Mouse (Mus musculus) adrenal gland (tissue): ENCODE data around the gene Mrpl21.

Source experiments
- intact Hi-C: fragments of 180-260 bp; cut with DNase I; formaldehyde crosslinking; loops from one replicate; pipeline ENCODE4 v1.15.1; 2025

The Mrpl21 gene

DNA sequence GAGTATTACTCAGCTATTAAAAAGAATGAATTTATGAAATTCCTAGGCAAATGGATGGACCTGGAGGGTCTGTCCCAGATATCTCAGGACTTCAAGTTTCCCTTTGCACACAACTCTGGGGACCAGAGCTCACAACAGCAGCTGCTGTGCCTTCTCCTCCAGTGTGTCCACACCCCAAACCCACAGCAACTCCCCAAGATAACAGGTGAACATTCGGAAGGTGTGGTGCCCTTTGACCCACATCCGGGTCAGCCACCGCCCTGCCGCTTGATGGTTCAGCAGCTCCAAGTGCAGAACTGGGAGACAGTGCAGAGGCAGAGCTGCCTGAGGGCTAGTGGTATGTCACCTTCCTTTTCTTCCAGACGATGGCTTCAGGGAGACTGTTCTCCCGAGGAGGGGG is 12.5 kb downstream of the Mrpl21 start:
- intact Hi-C loops = no loop called here

DNA sequence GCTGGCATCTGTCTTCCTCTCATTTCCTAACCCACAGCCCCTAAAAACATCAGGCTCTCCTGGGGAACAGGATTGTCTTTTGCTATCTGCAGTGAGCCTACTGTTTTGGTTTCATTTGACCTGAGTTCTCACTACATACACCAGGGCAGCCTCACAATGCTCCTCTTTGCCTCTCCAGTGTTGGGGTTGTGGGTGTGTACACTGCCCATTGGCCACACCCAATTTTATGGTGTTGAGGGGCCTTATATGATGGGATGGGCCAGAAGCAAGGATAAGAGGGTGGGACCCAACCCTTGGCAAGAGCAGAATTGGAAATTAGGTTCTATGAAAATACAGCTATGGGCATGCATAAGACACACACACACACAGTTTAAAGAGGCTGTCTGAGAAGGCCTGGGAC is 14.3 kb downstream of the Mrpl21 start:
- intact Hi-C loops = no loop called here

DNA sequence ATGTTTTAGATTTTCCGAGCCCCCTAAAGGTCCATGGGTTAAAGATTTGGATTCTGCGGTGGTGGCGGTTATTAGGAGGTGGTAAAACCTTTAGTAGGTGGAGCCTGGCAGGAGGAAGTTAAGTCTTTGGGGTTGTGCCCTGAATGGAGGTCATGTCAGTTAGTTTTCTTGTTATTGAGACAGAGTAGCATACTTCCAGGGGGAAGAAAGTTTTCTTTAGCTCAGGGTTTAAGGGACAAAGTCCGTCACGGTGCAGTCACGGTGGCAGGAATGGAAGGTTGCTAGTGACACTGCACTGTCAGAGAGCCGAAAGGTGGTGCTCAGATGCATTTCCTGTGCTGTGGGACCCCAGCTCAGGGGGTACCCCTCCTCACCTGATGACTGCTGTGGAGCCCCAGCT is 15.1 kb downstream of the Mrpl21 start:
- intact Hi-C loops = no loop called here

DNA sequence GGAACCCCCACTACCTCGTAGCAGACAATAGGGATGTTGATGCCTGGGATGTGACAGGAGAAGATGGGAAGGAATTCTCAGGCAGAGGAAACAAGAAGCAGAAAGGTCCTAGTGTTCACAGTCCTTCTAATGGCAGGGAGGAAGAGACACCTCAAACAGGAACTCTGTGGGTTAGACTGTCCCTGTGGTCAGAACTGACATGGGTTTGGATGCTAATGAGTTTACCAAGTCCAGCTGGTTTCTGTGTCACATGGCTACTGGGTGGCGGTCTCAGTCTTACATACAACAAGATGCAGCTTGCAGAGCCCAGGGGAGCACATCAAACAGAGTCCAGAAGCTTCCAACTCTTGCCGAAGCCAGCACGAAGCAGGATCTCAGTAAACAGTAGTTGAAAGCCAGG is 21.3 kb downstream of the Mrpl21 start:
- intact Hi-C loops = no loop called here

DNA sequence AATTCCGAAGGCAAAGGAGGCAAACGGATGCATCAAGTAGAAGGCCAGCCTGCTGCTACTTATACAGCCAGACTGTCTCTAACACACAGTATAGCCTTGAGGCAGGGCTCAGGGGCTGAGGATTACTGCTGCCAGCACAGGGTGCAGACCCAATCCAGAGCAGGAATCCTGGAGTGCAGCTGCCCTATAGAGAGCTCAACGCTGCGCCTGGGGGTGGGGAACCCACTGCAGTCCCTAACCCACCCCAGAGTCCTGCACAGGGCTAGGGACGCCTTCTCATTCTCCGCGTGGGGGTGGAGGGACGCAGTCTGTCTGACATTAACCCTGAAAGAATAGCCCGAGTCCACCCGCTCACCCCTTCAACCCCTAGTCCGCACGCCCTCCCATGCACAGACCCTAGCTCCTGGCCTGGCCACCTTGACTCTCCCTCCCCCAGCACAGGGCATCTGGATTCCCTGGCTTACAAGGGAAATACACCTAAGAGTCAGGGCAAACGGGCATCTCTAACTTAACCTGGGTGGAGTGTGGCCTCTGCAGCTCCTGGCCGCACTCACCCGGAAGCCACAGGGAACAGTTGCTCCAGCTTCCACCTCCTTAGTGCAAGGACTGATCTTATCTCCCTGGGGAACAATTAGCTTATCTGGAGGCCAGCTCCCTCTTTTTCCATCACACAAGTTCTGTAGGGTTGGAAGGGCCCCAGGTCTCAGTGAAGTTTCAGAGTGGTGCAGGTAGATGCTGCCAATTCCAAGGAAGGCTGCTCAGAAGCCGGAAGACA is 24.7 kb downstream of the Mrpl21 start:
- intact Hi-C loops = no loop called here

DNA sequence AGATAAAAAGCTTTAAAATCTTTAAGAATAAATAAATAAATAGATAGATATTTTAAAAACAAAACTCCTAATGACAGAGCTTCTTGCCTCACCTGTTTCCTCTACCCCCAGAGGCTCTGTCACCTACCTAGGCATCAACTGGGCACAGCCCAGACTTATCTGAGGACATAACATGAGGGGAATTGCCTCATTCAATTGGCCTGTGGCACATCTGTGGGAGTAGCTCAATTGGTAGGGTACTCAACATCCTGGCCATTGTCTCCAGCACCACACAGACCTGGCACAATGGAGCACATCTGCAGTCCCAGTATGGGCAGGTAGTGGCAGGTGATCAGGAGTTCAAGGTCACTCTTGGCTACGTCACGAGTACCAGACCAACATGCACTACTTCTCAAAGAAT is 36.6 kb downstream of the Mrpl21 start:
- intact Hi-C loops = no loop called here

DNA sequence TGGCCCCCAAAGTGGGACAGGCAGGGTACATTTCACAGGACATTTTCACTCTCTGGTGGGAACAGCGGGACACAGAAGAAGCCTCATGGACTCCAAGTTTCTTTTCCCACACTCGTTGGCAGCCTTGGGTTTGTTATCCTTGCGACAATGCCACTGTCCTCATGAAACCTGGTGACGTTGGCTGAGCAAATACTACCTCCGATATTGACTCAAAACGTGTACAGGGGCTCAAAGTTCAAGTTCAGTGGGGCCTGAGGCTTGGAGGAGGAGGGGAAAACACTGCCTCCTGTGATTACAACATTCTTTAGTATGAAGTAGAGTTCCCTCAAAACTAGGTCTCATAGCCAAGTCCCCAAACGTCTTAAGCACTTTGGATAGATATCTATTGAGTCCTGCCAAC is 37.4 kb downstream of the Mrpl21 start:
- intact Hi-C loops = loop anchor here (5.0 kb wide), 1 partner anchor 67 kb away; the partner anchor contains the start of gene Tesmin

DNA sequence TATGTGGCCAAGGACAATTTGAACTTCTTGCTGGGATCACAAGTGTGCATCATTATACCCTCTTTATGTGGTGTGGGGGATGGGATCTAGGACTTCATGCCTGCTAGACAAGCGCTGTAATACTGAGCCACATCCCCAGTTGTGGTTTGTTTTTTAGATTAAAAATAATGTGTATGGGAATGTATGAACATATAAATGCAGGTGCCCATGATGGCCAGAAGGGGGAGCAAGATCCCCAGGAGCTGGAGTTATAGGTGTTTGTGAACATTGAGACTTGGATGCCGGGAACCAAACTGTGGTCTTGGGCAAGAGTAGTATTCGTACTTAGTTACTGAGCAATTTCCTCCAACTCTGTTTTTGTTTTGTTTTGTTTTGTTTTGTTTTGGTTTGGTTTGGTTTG is 38.1 kb downstream of the Mrpl21 start:
- intact Hi-C loops = loop anchor here (5.0 kb wide), 1 partner anchor 66 kb away; the partner anchor contains the start of gene Tesmin

DNA sequence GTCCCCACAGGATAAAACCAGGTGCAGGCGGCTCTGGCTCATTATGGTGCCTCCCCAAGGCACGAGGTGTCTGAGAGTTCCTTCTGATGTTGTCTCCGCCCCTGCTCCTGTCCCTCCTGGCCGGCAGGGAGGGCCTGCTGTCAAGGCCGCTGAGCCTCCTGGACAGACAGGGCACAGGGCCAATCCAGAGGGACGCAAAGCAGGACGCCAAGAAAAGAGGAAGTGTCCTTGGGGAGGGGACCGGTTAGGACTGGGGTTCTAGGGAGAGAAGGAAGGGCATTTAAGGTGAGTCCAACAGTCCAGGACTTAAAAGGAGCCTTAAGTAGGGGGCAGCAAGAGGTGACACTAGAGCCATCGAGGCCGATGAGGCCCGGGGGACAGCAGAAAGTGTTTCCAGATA is 38.9 kb downstream of the Mrpl21 start:
- intact Hi-C loops = loop anchor here (5.0 kb wide), 1 partner anchor 66 kb away; the partner anchor contains the start of gene Tesmin

DNA sequence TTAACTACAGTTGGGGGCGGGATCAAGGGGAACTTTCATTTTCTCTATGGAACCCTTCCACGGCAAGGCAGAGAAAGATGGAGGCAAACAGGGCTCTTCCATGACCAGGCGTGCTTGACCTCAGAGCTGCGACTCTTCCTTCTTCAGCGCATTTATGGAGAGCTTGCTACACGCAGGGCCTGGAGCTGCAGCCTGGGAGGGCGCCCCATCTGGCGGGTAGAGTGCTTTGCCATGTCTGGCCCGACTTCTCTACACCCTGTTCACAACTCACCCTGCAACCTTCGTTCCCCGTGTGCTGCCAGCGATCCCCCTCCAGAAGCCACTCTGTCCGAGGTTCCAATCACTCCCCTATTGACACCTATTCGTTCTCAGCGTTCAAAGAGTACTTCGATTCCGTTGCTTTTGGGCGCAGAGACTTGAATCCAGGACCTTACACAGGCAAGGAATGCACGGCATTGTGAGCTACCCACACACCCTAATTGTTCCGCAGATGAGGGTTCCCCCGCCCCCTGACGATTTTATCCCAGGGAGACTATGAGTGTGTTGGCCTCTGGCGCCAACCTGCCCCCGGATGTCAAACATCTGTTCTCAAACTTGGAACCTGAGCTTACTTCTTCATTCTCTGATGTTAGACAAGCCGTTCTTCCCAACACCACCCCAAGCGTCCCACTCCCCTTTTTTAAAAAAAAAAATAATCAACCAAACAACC is 39.7 kb downstream of the Mrpl21 start, which contains the start of gene Cpt1a:
TSS of gene Cpt1a (plus strand) at position 74 of the 709 bp plus-strand sequence.
- intact Hi-C loops = loop anchor here (5.0 kb wide), 1 partner anchor 65 kb away; the partner anchor contains the start of gene Tesmin

DNA sequence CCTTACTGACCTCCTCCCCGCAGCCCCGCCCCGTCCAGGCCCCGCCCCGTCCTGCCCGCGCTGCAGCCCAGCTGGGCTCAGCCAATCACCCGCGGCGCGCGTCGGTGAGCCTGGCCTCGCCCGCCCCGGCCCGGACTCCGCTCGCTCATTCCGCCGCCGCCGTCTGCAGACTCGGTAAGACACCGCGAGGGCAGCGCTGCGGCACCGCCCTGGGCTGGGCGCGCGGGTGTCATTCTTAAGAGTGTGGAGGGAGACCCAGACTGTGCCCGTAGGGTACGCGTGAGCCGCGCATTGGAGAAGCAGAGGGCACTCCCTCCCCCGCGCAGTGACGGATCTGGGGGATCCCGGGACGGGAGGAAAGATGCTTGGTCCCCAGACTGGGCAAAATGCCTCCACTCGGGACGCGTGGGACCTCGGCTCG is 40.5 kb downstream of the Mrpl21 start:
- intact Hi-C loops = loop anchor here (5.0 kb wide), 1 partner anchor 64 kb away; the partner anchor contains the start of gene Tesmin

DNA sequence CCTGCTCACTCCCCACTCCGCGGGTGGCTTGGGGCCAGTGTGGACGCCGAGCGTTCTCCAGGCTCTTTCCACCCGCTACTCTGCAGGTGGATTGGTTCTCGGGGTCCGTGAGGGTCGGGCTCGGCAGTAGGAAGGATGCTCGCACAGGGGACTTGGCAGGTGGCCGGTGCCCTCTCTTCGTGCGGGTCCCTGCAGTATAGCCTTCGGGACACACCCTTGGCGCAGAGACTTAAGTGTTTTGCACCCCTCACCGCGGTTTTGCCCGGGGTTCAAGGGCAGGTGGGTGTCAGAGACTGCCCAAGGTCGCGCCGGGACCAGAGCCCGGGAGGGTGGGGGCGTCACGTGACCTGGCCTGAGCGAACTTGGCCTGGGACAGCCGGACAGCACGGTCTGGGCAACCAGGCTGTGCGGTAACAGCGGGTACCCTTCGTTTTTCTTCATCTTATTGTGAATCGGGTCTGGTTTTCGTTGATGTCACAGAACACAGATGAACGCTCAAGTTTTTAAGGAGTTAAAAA is 41.1 kb downstream of the Mrpl21 start:
- intact Hi-C loops = loop anchor here (5.0 kb wide), 1 partner anchor 63 kb away; the partner anchor contains the start of gene Tesmin

DNA sequence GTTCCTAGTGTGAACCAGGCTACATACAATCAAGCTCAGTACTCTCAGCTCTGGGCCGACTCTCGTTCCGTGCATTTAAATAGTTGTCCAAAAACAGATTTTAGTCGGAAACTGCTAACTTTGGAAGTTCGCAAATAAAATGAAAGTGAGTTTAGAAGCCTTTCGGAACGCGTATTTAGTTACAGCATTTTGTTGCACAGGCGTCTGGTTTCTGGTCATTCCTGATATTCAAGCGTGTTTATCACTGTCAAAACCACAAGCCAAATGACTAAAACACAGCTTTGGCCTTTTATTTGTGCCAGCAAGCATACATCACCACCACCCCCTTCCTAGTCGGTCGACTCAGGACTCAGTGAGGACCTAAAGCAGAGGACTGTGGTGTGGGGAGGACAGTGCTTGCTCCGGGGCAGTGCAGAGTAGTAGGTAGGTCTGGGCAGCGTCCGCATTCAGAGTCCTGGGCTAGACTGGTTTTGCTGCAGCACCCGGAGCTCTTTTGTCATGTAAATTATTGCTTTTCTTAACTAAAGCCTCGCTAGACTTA is 41.6 kb downstream of the Mrpl21 start:
- intact Hi-C loops = loop anchor here (5.0 kb wide), 1 partner anchor 63 kb away; the partner anchor contains the start of gene Tesmin

DNA sequence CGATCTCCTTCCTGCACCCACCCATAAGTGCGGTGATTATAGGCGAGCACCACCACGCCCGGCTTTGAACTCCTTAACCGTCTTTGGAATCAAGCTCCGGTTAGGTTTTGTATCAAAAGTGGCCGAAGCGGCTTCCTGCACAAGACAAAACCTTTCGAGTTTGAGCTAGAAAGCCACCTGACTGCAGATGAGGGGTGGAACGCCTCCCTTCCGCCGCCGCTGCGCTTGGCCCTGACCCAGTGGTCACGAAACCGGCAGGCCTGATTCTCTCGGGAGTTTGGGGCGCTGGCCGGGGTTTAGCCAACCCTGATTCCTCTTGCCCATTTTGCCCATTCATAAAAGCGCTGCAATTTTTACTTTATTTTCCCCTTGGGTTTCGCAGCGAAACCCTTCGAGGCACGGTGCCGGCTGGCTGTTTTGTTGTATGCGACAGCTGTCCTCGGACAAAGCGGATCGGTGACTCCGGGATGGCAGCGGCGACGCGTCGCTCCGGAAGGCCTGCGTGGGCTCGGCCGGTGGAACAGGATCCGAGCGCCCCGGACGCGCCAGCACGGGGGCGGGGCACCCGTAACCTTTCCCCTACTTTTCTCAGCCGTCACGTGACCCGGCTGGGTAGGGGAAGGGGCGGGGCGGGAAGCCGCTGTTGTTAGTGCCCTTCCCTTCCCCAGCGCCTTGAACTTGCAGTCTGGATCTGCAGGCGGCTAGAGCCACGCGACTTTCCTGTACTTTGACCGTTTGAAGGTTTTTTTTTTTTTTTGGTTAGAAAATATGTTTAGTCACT is 42.4 kb downstream of the Mrpl21 start:
- intact Hi-C loops = loop anchor here (5.0 kb wide), 1 partner anchor 62 kb away; the partner anchor contains the start of gene Tesmin

DNA sequence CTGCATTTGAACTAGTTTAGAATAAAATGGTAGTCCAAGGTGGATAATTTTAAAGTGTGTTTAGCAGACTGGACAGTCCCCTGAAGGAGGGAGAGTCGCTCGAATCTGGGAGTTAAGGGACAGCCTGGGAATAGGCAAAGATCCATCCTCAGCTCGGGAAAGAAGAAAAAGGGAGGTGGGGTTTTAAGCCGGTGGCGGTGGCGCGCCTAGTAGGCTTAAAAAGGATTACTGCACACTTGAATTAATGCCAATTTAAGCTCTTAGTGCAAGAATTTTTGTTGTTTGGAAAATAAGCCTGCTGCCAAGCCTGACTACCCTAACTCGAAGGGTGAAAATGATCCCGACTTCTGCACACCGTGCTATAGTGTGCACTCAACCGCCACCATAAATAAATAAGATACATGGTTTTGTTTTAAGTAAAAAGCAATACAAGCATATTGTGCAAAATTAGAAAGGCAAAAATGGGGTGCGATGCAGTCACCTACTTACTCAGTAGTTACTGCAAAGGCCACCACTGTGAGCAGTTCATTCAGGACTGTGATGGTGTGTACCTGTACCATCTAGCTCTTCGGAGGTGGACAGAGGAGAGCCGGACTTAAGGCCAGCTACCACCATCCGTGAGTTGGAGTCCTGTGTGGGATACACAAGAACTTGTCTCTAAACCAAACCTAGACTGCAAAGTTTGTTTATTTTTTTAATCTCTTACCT is 43.2 kb downstream of the Mrpl21 start:
- intact Hi-C loops = no loop called here

DNA sequence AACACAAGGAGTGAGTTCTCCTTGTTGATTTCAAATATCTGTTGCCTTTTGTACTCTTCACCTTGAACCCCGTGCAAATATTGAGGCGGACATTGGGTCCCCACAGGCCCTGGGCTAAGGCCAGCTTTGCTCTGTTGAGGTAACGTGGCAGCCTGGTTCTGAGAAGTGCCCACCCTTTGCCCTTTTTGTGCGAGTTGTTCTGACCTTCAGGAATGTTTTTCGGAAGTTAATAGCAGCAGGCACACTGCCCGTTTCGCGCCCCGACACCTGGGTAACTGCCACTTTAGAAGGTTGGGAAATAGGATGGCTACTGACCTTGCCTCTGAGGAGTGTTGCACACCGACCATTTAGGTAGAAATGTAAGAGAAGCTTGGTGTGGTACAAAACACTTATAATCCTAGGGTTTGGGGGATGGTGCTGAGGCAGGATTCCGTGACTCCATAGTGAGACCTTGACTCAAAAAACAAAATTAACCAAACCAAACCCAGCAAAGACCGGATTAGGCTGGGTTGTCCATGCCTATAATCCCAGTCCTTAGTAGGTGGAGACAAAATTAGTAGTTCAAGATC is 43.9 kb downstream of the Mrpl21 start:
- intact Hi-C loops = no loop called here

DNA sequence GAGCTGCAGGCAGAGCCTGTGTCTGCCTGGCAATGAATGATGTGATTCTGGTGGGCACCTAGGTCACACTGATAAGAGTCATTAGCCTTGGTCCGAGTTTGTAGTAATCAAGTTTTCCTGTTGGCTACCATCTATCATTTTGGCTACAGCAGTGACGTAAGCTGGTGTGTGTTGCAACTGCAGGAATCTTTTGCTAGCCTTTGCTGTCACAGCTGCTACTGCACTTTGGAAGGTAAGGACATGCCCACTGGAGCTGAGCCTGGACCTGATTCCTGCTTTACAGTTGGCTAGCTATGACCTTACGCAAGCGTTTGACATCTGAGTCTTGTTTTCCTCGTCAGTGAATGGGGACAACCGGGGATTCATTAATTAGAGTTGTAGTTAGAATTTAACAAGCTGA is 50.5 kb downstream of the Mrpl21 start:
- intact Hi-C loops = no loop called here

DNA sequence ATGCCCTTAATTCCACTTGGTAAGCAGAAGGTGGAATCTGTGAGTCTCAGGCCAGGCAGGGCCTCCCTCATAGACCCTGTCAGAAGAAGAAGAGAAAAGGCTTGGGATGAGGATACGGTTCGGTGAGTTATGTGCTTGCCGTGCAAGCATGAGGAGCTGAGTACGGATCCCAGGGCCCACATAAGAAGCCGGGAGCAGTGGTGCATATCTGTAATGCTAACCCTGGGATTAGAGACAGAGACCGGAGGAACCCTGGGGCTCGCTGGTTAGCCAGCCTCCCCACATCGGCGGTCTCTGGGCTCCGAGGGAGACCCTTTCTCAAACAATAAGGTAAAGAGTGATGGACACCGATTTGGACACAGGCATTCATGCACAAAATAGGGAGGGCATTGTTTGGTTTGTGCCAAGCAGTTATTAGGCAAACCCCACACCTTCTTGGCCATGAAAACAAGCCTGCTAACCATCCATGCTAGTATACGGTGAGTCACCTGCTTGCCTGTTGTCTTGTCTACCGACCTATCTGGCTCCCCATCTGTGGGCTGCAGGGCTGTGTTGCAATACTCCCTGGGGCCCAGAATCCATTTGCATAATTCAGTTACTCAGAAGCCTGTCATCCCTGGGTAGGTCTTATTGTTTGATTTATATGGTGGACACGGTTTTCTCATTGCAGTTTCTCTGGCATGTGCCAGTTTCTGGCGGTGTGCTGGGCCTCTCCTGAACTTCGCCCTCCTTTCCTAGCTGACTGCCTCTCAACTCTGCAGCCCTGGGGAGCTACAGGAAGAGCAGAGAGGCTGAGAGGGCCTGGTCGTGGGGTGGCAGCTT is 51.2 kb downstream of the Mrpl21 start:
- intact Hi-C loops = no loop called here

DNA sequence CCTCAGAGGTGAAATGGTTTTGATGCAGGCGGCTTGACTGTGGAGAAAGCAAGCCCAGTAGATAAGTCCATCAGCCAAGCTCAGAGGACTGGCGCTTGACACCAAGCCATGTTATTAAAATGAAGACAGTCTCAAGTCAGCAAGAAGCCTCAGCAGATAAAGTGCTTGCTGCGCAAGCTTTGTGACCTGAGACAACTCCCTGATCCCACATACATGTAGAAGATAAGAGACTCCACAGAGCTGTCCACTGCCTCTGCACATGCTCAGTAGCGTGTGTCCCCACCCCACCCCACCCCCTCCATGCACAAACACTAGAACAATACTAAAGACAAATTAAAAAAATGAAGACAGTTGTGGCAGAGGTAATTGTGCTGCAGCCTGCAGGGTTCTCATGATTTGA is 51.8 kb downstream of the Mrpl21 start:
- intact Hi-C loops = no loop called here
